Mouse (Mus musculus): ENCODE results near the gene Ank2.

GRCm38 (mm10) chr3:127460891-127461437, 38.2 kb downstream of the Ank2 start:
- no peak for TF ChIP-seq POLR2A (IDR thresholded peaks at IDR 0.05; ENCODE audit: extremely low read depth, insufficient read depth, low read length)
- TF ChIP-seq CTCF (IDR thresholded peaks at IDR 0.05; ENCODE audit: low read depth, low read length) = no peak

Data from liver, adult 2 months (tissue).